Mouse (Mus musculus): ENCODE results near the gene Pomt2. TPM values are rescaled to one million over a fixed set of nuclear protein-coding genes. Genes with fewer than 3 reads are reported as not detected.

Gene Pomt2
- polyA plus RNA-seq, 1 experiment = 3.0 TPM

GRCm38 (mm10) chr12:87137439-87138341 is 10.1 kb downstream of the Pomt2 start:
- no peak for TF ChIP-seq GATA1 (IDR thresholded peaks at IDR 0.05; ENCODE audit: low read length)

GRCm38 (mm10) chr12:87132784-87133183 is 15.0 kb downstream of the Pomt2 start:
- no peak for TF ChIP-seq GATA1 (IDR thresholded peaks at IDR 0.05; ENCODE audit: low read length)

DNA sequence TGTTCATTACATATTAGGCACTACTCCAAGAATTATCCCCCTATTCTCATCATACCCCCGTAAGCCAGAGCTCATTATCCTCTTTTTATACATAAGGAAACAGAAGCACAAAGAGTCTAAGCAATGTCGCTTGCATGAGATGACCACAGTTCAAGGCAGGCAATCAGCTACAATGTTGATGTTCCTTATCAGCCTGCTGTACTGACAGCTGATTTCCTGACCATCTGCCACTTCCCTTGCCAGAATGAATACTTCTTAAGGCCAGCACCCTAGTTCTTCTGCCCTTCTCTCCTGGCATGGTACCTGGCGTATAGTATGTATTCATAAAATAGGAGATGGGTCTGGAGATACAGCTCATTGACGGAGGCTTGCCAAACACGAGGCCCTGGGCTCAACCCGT is 15.6 kb downstream of the Pomt2 start:
- TF ChIP-seq GATA1 (IDR thresholded peaks at IDR 0.05; ENCODE audit: low read length) = no peak

- no peak for TF ChIP-seq GATA1 (IDR thresholded peaks at IDR 0.05; ENCODE audit: low read length)
Measured at GRCm38 (mm10) chr12:87131619-87132018, 16.1 kb downstream of the Pomt2 start.

DNA sequence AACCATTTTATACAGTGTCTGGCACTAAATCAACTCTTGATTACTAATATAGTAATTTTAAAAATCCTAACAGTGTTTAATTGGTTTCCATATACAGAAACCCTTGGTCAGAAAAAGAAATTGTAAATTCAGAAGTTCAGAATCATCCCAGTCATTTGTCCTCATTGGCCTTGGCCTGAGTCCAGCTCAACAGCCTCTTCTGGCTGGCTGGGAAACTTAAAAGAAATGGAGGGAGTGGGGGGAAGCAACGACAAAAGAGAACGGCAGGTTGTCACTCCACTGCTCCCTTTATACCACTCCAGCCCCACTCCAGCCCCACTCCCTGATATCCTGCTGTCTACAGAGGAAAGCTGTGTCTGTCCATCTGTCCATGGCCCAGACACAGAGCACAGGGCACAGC is 16.6 kb downstream of the Pomt2 start:
- TF ChIP-seq GATA1 (IDR thresholded peaks at IDR 0.05; ENCODE audit: low read length) = no peak

DNA sequence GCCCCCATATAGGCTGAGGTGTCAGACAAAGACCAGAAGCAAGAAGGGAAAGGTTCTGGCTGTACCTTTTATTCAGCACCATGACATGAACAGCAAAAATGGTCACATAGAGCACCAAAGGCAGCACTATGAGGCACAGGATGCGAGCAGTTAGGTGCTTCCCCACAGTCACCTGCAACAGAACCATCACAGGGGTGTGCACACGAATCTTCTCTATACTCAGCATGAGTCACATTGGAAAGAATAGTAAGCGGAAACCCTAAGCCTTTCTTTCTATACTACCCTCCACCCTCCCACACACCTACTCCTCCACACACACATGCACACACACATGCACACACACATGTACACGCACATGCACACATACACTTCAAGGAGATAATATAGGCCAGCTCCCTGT is 17.5 kb downstream of the Pomt2 start:
- TF ChIP-seq GATA1 (IDR thresholded peaks at IDR 0.05; ENCODE audit: low read length) = no peak

DNA sequence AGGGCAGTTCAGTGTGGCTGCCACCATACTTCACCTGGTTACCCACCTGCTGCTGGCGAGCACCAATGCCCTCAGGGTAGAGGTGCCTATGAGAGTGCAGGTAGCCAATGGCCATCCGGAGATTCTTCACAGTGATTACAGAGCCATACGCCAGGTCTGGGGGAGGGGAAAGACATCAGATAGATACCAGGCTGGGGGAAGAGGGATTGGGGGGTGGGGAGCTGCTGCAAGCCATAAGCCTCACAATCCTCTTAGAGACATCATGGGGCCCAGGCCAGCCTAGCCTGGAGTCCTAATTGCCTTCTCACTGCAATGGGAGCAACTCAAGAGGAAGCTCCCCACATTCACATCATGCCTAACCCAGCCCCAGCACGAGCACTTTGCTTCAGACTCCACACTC is 20.5 kb downstream of the Pomt2 start:
- no peak for TF ChIP-seq GATA1 (IDR thresholded peaks at IDR 0.05; ENCODE audit: low read length)

- no peak for TF ChIP-seq GATA1 (IDR thresholded peaks at IDR 0.05; ENCODE audit: low read length)
Measured at GRCm38 (mm10) chr12:87121918-87122589, 25.7 kb downstream of the Pomt2 start.

DNA sequence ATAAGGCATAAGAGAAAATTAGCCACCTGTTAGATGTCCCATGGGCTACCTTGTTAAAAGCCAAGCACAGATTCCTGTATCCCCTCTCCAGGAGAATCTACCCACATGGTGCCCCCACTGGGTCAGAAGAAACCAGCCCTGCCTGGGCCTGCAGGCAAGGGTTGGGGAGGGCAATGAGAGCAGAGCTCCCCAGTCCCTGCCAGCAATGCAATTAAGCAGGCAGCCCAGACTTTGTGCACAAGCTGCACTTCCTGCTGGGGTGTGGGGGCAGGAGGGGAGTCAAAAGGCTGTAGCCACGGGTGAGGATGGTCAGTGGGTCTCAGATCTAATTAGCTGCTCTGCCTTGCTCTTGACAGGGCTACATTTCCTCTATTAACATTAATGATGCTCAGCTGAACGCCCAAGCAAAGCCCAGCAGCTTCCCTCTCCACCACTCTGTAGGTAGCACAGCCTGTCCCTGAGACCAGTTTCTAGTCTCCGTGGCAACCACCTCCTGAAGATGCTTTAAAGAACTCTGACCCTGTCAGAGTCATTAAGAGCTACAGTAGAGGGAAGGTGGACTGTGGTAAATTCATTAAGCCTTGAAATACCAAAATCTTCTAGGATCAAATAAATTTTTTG is 40.3 kb downstream of the Pomt2 start:
- TF ChIP-seq GATA1 (IDR thresholded peaks at IDR 0.05; ENCODE audit: low read length) = no peak

DNA sequence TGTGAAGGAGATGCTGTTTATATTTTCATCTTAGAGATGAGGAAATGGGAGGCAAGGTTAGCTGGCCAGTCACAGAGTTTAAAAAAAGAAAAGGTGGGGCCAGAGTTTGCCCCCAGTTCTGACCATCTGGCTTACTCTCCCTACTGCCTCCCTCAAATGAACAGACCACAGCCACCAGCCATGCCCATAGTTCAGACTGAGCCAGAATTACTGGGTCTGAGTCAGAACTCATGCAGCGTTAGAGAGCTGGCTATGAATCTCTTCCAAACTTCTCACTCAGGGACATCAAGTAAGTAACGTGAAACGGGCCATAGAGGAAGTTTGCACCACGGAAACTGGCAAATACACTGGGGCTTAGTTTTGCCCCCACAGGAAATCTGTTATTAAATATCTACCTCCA is 43.0 kb downstream of the Pomt2 start:
- TF ChIP-seq GATA1 (IDR thresholded peaks at IDR 0.05; ENCODE audit: low read length) = no peak

DNA sequence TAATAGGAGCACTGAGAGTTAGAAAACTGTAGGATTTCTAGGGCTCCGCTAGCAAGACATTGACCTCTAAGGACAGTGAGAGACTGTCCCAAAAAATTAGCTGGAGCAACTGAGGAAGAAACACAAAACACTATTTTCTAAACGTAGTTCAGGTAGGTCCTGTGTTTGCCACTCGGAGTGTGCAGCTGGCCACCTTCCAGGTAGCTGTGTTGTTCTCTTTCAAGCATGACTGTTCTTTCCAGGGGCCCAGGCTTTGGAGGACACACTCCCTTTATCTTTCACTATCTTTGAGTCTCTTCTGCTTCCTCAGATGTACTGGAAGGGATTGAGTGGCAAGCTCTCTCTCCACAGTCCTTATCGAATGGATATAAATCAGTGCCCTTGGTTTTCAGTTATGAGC is 44.3 kb downstream of the Pomt2 start:
- TF ChIP-seq GATA1 (IDR thresholded peaks at IDR 0.05; ENCODE audit: low read length) = no peak

- TF ChIP-seq GATA1 (IDR thresholded peaks at IDR 0.05; ENCODE audit: low read length) = no peak
Measured at GRCm38 (mm10) chr12:87102165-87102631, 45.6 kb downstream of the Pomt2 start, which contains the start of gene Ngb. Gene Ngb, minus strand, starts transcription at chr12:87102539.

DNA sequence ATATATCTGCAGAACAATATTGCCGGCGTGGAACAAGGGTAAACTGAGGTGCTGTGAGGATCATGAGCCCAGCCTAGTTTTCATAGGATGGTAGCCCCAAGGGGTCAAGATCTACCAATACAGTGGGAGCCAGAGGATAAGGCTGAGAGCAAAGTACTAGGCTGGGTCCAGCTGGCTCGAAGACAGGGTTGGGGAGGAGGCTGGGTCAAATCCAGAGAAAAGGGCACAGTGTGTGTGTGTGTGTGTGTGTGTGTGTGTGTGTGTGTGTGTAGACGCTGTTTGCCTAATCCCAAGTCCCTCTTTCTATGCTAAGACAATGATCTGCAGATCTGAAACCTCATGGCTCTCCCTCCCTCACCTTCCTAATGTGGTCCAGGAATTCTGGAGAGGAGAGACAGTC is 47.4 kb downstream of the Pomt2 start:
- TF ChIP-seq GATA1 (IDR thresholded peaks at IDR 0.05; ENCODE audit: low read length) = no peak

- no peak for TF ChIP-seq GATA1 (IDR thresholded peaks at IDR 0.05; ENCODE audit: low read length)
Measured at GRCm38 (mm10) chr12:87093671-87094070, 54.1 kb downstream of the Pomt2 start.

DNA sequence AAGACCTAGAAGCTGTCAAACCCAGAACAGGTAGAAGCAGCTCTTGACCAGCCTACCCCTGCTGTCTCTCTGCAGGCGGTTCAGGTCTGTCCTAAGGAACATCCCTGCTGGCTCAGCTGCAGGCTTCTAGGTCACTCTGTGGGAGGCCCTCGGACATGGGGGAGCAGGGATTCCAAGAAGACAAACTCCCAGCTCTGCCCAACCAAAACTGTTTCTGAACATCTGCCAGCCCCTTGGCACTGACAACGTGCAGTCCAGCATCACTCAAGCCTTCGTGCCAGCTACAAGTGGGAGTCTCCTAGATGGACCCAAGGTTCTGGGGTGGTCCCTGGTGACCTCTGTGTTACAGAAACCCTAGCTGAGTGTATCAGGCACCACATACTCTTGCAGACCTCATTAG is 54.5 kb downstream of the Pomt2 start:
- no peak for TF ChIP-seq GATA1 (IDR thresholded peaks at IDR 0.05; ENCODE audit: low read length)

DNA sequence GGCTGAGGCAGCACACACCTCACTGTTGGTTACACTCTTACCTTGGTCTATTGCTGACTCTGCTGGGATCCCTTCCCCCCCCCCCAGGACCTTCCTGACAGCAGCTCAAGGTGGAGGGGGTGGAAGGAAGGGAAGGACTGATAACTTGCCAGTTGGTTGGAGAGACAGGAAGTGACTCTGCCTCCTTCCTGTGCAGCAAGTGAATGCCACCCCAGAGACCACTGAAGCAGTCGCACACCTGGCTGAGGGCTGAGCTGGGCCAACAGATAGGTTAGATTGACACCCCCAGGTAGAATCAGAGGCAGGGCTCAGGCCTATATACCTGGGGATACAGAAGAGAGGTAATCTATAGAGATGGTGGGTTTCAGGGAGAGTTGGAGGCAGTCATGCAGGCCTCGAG is 55.9 kb downstream of the Pomt2 start:
- no peak for TF ChIP-seq GATA1 (IDR thresholded peaks at IDR 0.05; ENCODE audit: low read length)

Data from G1E-ER4 (cell line).